Mouse (Mus musculus) embryonic fibroblast, embryonic 13.5 days (primary cell): ENCODE results near the gene Gm3417. TPM values are rescaled to one million over a fixed set of nuclear protein-coding genes. Genes with fewer than 3 reads are reported as not detected.
A peak's percentile ranks its signal among the peaks of the same experiment; 100 is the strongest.
"Not testable (repeated sequence)": the region's sequence is repeated elsewhere in the genome, so short reads cannot be mapped to it uniquely, and the experiment has no call there.

Experiments used
- H3K27ac ChIP-seq: 2 replicates; pipeline ENCODE4 v1.5.1; 2012; ENCODE audit warnings: low read length, control low read depth, inconsistent platforms; ENCODE audit not compliant: insufficient read depth
- H3K4me1 ChIP-seq: 2 replicates; pipeline ENCODE4 v1.6.1; 2011; ENCODE audit warnings: low read length; ENCODE audit not compliant: control insufficient read depth, insufficient read depth
- H3K4me3 ChIP-seq: 2 replicates; pipeline ENCODE4 v1.5.1; 2011; ENCODE audit warnings: mild to moderate bottlenecking, control low read depth, low read length; ENCODE audit not compliant: insufficient read depth
- CTCF ChIP-seq: IDR thresholded peaks from 2 replicates; pipeline ENCODE4 v1.5.1; 2011; ENCODE audit warnings: mild to moderate bottlenecking, control low read depth, low read length, moderate library complexity, borderline replicate concordance; ENCODE audit not compliant: insufficient read depth
- POLR2A ChIP-seq: IDR thresholded peaks from 2 replicates; pipeline ENCODE4 v1.6.1; 2011; ENCODE audit warnings: low read depth, mild to moderate bottlenecking, control low read depth, low read length, moderate library complexity
- polyA plus RNA-seq: library from polyadenylated mRNA; stranded (reverse); fragments of >200 nt; gene quantifications from 2 replicates; pipeline ENCODE4 v1.2.4, GENCODE M21; 2011; ENCODE audit warnings: low read depth; ENCODE audit not compliant: missing spikeins, insufficient read length

Gm3417 gene
- polyA plus RNA-seq, 1 experiment = not detected

GRCm38 (mm10) chr17:14968373-14968913, 10.1 kb downstream of the Gm3417 start:
- not testable (repeated sequence) for H3K4me1 ChIP-seq, H3K27ac ChIP-seq

GRCm38 (mm10) chr17:14961557-14962154, 16.9 kb downstream of the Gm3417 start:
- H3K27ac ChIP-seq, H3K4me3 ChIP-seq, H3K4me1 ChIP-seq: not testable (repeated sequence)

More at GRCm38 (mm10) chr17:14968373-14968913, 10.1 kb downstream of the Gm3417 start:
- H3K4me3 ChIP-seq = not testable (repeated sequence)

- H3K4me1 ChIP-seq, H3K27ac ChIP-seq: not testable (repeated sequence)
- H3K4me3 ChIP-seq = peak within 1 kb of the TSS; percentile 100
- TF ChIP-seq POLR2A = peak; percentile 45; the same call in 1 of the 2 replicates
Measured at GRCm38 (mm10) chr17:14960951-14961556, 17.5 kb downstream of the Gm3417 start, which contains the start of gene Phf10. Gene Phf10, minus strand, starts transcription at chr17:14961273.

GRCm38 (mm10) chr17:14960520-14960919, 18.1 kb downstream of the Gm3417 start:
- Histone ChIP-seq H3K27ac (no peak overlapping the region), H3K4me3 (peak overlapping the region; percentile 100), H3K4me1 (no peaks in the 10 kb centered on the region; the same call in 1 of the 2 replicates)
- TF ChIP-seq CTCF (no peak), POLR2A (no peak)

GRCm38 (mm10) chr17:14959979-14960378, 18.6 kb downstream of the Gm3417 start:
- Histone ChIP-seq H3K4me3 (peak overlapping the region; percentile 55), H3K4me1 (no peaks in the 10 kb centered on the region; the same call in 1 of the 2 replicates), H3K27ac (no peak overlapping the region)
- no peak for TF ChIP-seq POLR2A
- TF ChIP-seq CTCF = no peak

GRCm38 (mm10) chr17:14958686-14959327, 19.8 kb downstream of the Gm3417 start:
- Histone ChIP-seq H3K4me1 (no peaks in the 10 kb centered on the region; the same call in 1 of the 2 replicates), H3K4me3 (no peak overlapping the region), H3K27ac (no peak overlapping the region)
- TF ChIP-seq POLR2A (no peak), CTCF (no peak)

- TF ChIP-seq POLR2A (no peak), CTCF (no peak)
- Histone ChIP-seq H3K4me1 (no peaks in the 10 kb centered on the region), H3K4me3 (no peak overlapping the region), H3K27ac (no peak overlapping the region)
Measured at GRCm38 (mm10) chr17:14953452-14953851, 25.1 kb downstream of the Gm3417 start.

- Histone ChIP-seq H3K4me3 (no peak overlapping the region), H3K4me1 (0 out of 2 replicates have a peak, but pooled peaks cover 2% of the 10 kb centered on the region), H3K27ac (no peak overlapping the region)
- TF ChIP-seq CTCF (no peak), POLR2A (no peak)
Measured at GRCm38 (mm10) chr17:14949161-14949827, 29.3 kb downstream of the Gm3417 start.

GRCm38 (mm10) chr17:14944551-14944950, 34.0 kb downstream of the Gm3417 start:
- Histone ChIP-seq H3K4me3 (no peak overlapping the region; the same call in 1 of the 2 replicates), H3K4me1 (0 out of 2 replicates have a peak, but pooled peaks cover 2% of the 10 kb centered on the region), H3K27ac (no peak overlapping the region)
- TF ChIP-seq CTCF (no peak), POLR2A (no peak)

- H3K27ac ChIP-seq = peak overlapping the region; percentile 21; the same call in 1 of the 2 replicates
- TF ChIP-seq POLR2A (no peak), CTCF (no peak)
- peak overlapping the region; percentile 79 for H3K4me3 ChIP-seq
- 0 out of 2 replicates have a peak, but pooled peaks cover 2% of the 10 kb centered on the region for H3K4me1 ChIP-seq
Measured at GRCm38 (mm10) chr17:14943729-14944059, 34.9 kb downstream of the Gm3417 start.
